8 mouse cellular contexts compared by ENCODE assay signal in the genomic region with DNA sequence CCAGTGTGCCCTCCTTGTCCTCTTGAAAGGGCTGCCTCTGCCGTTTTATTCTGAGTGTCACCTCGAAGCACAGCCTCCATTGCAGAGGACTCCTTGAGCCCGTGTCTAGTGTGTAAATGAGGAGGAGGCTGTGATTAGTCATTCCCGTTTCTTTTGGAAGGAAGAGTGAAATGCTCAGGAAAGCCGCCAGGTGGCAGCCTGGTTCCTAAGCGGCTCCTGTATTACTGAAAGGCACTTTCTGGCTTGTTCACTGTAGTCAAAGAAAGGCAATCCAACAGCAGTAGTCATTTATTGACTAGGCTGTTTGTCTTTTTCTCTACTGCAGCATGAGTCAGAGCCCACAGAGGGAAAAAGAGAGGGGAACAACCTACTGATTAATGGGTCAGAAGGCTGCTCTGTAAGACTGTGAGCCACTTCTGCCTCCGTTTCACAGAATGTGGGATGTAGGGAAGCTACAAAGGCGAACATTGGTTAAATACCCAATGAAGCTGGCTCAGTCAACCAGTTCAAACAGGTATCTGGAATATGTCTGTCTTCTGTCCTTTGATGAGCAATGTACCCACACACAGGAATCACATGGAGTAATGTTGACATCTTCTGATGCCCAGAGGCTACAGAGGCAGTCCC.
DNase-seq lines count a peak whose midpoint lies in the region; ATAC-seq lines count a peak whose summit lies in the region.

No protein-coding gene starts in this region.

- DNase-seq in adrenal gland, adult (ENCODE audit: inconsistent age in 2 of 2, low spot score in 1 of 2) = peak; percentile 81 to 95
- DNase-seq in embryo, embryonic 10.5 days (ENCODE audit: low spot score) = peak; percentile 90
- peak; percentile 62 for DNase-seq in gastrocnemius, postnatal 25 days
- peak; percentile 79 to 85 for DNase-seq in left cerebral cortex, adult 8-10 months (ENCODE audit: low spot score in 2 of 2)
- DNase-seq in right cerebral cortex, adult 2 months (ENCODE audit: low spot score in 2 of 2) = peak; percentile 92 to 96
- DNase-seq in urinary bladder, postnatal 25 days (ENCODE audit: low spot score) = peak; percentile 75

- H3K27ac ChIP-seq in macrophage = peak overlapping the region; percentile 49

- ATAC-seq in inflammation-experienced regulatory T-cells, adult 6 months = peak; percentile 38

- WGBS in macrophage (ENCODE audit: missing documents) = 18% methylated on average over 8 of the region's 8 CpGs

- no peaks in the 10 kb centered on the region for H3K79me2 ChIP-seq in macrophage (ENCODE audit: inconsistent target)

- H3K4me3 ChIP-seq in macrophage (ENCODE audit: inconsistent target) = no peak overlapping the region

- no peaks in the 10 kb centered on the region for H3K36me3 ChIP-seq in macrophage (ENCODE audit: inconsistent target)
